Mouse (Mus musculus): ENCODE results near the gene Zfp541.

Gene Zfp541

GRCm38 (mm10) chr7:16129846-16130691 is 68.5 kb downstream of the Zfp541 start:
- DNase-seq, result no peak

- DNase-seq, result no peak
Observed at GRCm38 (mm10) chr7:16130956-16131634, 69.5 kb downstream of the Zfp541 start.

- no peak for DNase-seq
Observed at GRCm38 (mm10) chr7:16132161-16132581, 70.6 kb downstream of the Zfp541 start.

- DNase-seq, result no peak
Observed at GRCm38 (mm10) chr7:16132926-16133325, 71.3 kb downstream of the Zfp541 start.

GRCm38 (mm10) chr7:16133691-16134090 is 72.1 kb downstream of the Zfp541 start:
- DNase-seq, result no peak

- DNase-seq, result no peak
Observed at GRCm38 (mm10) chr7:16134951-16135392, 73.4 kb downstream of the Zfp541 start.

Measured in kidney, postnatal 25 days (tissue).